Mouse (Mus musculus) adrenal gland, adult 2 months (tissue): ENCODE data around the gene Comt. TPM values are rescaled to one million over a fixed set of nuclear protein-coding genes. Genes with fewer than 3 reads are reported as not detected.

ENCODE experiments used
- DNase-seq: peaks from one replicate; pipeline ENCODE4 v3.0.0; 2021
- microRNA-seq, 2 experiments: library from miRNA; unstranded; fragments of <30 nt; microRNA quantifications; one replicate each; pipeline ENCODE4 v1.2.0; 2021
- polyA plus RNA-seq: library from polyadenylated mRNA; depleted of rRNA; stranded (reverse); fragments of >200 nt; gene quantifications from 2 replicates; pipeline ENCODE4 v1.2.3, GENCODE M21; 2012; rRNA removed
- total RNA-seq, 2 experiments: library from RNA; stranded (reverse); gene quantifications; 2 replicates each; pipeline ENCODE4 v1.2.3; 2021

Comt gene
- total and polyA plus RNA-seq, 3 experiments: 203 to 432 (median 288) TPM

- no peak for DNase-seq
Observed at GRCm38 (mm10) chr16:18360151-18360805, 66.4 kb downstream of the Comt start.

DNA sequence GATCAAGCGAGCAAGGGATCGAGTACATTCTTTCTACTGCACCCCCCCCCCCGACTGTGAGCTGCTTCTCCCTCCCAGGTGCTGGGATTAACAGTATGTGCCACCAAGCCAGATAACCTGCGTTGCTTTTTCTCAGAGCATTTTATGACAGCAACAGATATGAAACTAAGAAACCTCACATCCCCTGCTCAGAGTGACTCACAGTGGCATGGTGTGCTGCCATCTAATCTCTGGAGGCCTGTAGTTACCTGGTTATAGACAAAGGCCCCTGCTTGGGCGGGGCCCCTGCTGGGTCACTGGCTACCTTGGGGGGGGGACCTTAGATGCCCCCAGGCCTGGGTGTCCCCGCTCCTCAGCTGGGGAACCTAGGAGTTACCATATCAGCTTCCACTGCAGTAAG, 68.7 kb downstream of the Comt start:
- no peak for DNase-seq

DNA sequence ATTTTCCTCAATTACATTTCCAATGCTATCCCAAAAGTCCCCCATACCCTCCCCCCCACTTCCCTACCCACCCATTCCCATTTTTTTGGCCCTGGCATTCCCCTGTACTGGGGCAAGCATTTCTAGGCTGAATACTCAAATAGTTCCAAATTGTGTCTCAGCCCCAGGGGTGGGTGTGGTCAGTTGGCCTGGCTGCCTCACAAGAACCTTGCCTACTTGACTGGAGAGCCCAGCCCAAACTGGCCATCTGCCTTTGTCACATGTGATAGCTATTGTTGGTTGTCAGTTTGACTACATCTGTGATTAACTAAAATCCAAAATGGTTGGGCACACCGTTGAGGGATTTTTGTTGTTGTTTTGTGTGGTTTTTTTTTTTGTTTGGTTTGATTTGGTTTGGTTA, 69.7 kb downstream of the Comt start:
- no peak for DNase-seq

Small RNA genes lying within 50 kb of the gene (microRNA-seq; reads per million reads assigned to microRNA genes)
- 0 reads per million in 2 experiments for gene Gm26219

Other genes with a start within 250 kb of the Comt start
- not detected for gene Ccdc188, start 209.0 kb downstream of the Comt start, total RNA-seq
- gene Ccdc188, start 209.0 kb downstream of the Comt start, polyA plus RNA-seq: not detected in 2 replicates
- 10 to 100 TPM; 23.3 to 23.8 TPM for gene Zdhhc8, start 191.7 kb downstream of the Comt start, total RNA-seq
- gene Zdhhc8, start 191.7 kb downstream of the Comt start, polyA plus RNA-seq: 182 and 191 TPM in 2 replicates
- 10 to 100 TPM; 53.2 to 55.5 TPM for gene Trmt2a, start 178.2 kb downstream of the Comt start, total RNA-seq
- gene Trmt2a, start 178.2 kb downstream of the Comt start, polyA plus RNA-seq: 32.8 and 45.4 TPM in 2 replicates
- 100 to 1,000 TPM; 139 to 162 TPM for gene Ranbp1, start 178.1 kb downstream of the Comt start, total RNA-seq
- 141 and 175 TPM in 2 replicates for gene Ranbp1, start 178.1 kb downstream of the Comt start, polyA plus RNA-seq
- 1 to 10 TPM in 1 of 2 experiments, not detected in 1; 2.7 TPM for gene Gm49776, start 168.5 kb downstream of the Comt start, total RNA-seq
- not detected in 2 replicates for gene Gm49776, start 168.5 kb downstream of the Comt start, polyA plus RNA-seq
- 10 to 100 TPM; 23.3 to 27.3 TPM for gene Dgcr8, start 137.6 kb downstream of the Comt start, total RNA-seq
- 12.3 and 20.6 TPM in 2 replicates for gene Dgcr8, start 137.6 kb downstream of the Comt start, polyA plus RNA-seq
- 10 to 100 TPM; 36.1 to 37.1 TPM for gene Tango2, start 78.7 kb downstream of the Comt start, total RNA-seq
- gene Tango2, start 78.7 kb downstream of the Comt start, polyA plus RNA-seq: 40.6 and 51.1 TPM in 2 replicates
- 10 to 100 TPM; 33.4 to 48.9 TPM for gene Arvcf, start 78.7 kb downstream of the Comt start, total RNA-seq
- gene Arvcf, start 78.7 kb downstream of the Comt start, polyA plus RNA-seq: 54.2 and 59.1 TPM in 2 replicates
- 10 to 100 TPM; 73.3 TPM for gene Txnrd2, start 468 bp downstream of the Comt start, total RNA-seq
- gene Txnrd2, start 468 bp downstream of the Comt start, polyA plus RNA-seq: 50.3 and 64.6 TPM in 2 replicates
- 1 to 10 TPM; 4.4 to 7.8 TPM for gene Gnb1l, start 71.9 kb upstream of the Comt start, total RNA-seq
- 10.5 and 15.5 TPM in 2 replicates for gene Gnb1l, start 71.9 kb upstream of the Comt start, polyA plus RNA-seq
- gene Rtl10, start 72.0 kb upstream of the Comt start, total RNA-seq: 1 to 10 TPM; 4.4 to 5.8 TPM
- 6.4 and 8.3 TPM in 2 replicates for gene Rtl10, start 72.0 kb upstream of the Comt start, polyA plus RNA-seq
- gene Tbx1, start 163.8 kb upstream of the Comt start, total RNA-seq: under 1 TPM in 1 of 2 experiments, not detected in 1; 0.28 TPM
- 0.47 and 0.49 TPM in 2 replicates for gene Tbx1, start 163.8 kb upstream of the Comt start, polyA plus RNA-seq
- not detected for gene Gp1bb, start 195.6 kb upstream of the Comt start, total RNA-seq
- 2.1 and 4.0 TPM in 2 replicates for gene Gp1bb, start 195.6 kb upstream of the Comt start, polyA plus RNA-seq
- 1 to 10 TPM; 2.4 to 3.6 TPM for gene Gm49601, start 199.6 kb upstream of the Comt start, total RNA-seq
- gene Gm49601, start 199.6 kb upstream of the Comt start, polyA plus RNA-seq: 3.7 and 4.0 TPM in 2 replicates
- 10 to 100 TPM; 12.6 to 12.9 TPM for gene Sept5, start 203.1 kb upstream of the Comt start, total RNA-seq
- gene Sept5, start 203.1 kb upstream of the Comt start, polyA plus RNA-seq: 8.0 and 9.1 TPM in 2 replicates